In genomic region chr1:119457993-119458605, GRCm38 (mm10) we compare ENCODE assay signal across 8 mouse cellular contexts. TPM values are rescaled to one million over a fixed set of nuclear protein-coding genes. Genes with fewer than 3 reads are reported as not detected.
DNase-seq lines count a peak whose midpoint lies in the region; ATAC-seq lines count a peak whose summit lies in the region.

No protein-coding gene starts in this region.

- peak; percentile 60 for ATAC-seq in forebrain, embryonic 13.5 days

- WGBS in forebrain, embryonic 13.5 days: 12% methylated on average over 10 of the region's 10 CpGs

- H3K27me3 ChIP-seq in forebrain, embryonic 13.5 days: no peaks in the 10 kb centered on the region

- peaks cover 25% of the 10 kb centered on the region for H3K4me1 ChIP-seq in forebrain, embryonic 13.5 days

- H3K4me3 ChIP-seq in forebrain, embryonic 13.5 days: no peak overlapping the region

- H3K9ac ChIP-seq in forebrain, embryonic 13.5 days: no peak overlapping the region; the same call in 1 of the 2 replicates

- no peak overlapping the region for H3K27ac ChIP-seq in forebrain, embryonic 13.5 days

- no peak overlapping the region for H3K4me2 ChIP-seq in forebrain, embryonic 13.5 days

- H3K9me3 ChIP-seq in forebrain, embryonic 13.5 days (replicated peaks): no peaks in the 10 kb centered on the region

- intact Hi-C loops in heart, postnatal 25 days (cut with DNase I): loop anchor here (5.0 to 10.0 kb wide), 3 partner anchors 89 to 437 kb away; no protein-coding TSS in a partner anchor
- intact Hi-C loops in heart, postnatal 14 days (cut with DNase I): loop anchor here (1.0 to 10.0 kb wide), 4 partner anchors 89 to 554 kb away; no protein-coding TSS in a partner anchor

- DNase-seq in heart, adult 11 months: peak; percentile 92
- no peak for DNase-seq in heart, postnatal 25 days (ENCODE audit: low spot score)
- DNase-seq in brain, embryonic 18.5 days (ENCODE audit: low read depth, low spot score): peak; percentile 59
- peak; percentile 53 to 77 for DNase-seq in heart, postnatal 14 days
- DNase-seq in layer of hippocampus, adult 9-10 months (ENCODE audit: low spot score): peak; percentile 63
- DNase-seq in lung, postnatal 4 days: peak; percentile 65 to 77
- peak; percentile 77 to 84 for DNase-seq in right cerebral cortex, adult 2 months (ENCODE audit: low spot score in 2 of 2)

- H3K36me3 ChIP-seq in forebrain, embryonic 13.5 days (ENCODE audit: poor library complexity, severe bottlenecking): no peaks in the 10 kb centered on the region

RNA-seq across cellular contexts. Expression of gene Inhbb, which starts 36.1 kb away (rescaled TPM):
- 1 to 10 TPM in 1 of 2 experiments, under 1 TPM in 1; 0.99 to 1.9 TPM for total RNA-seq in heart, postnatal 25 days (2021)
- 4.1 and 4.6 TPM in 2 replicates for polyA plus RNA-seq in forebrain, embryonic 13.5 days (2015; fragmentation: Nextera tagmentation; extraction: Ambion mirVana)
- total RNA-seq in heart, postnatal 14 days (2021): 1 to 10 TPM; 1.0 to 1.6 TPM

RNA-seq across cellular contexts. Expression of gene Ralb, which starts 46.5 kb away (rescaled TPM):
- 10 to 100 TPM; 31.3 to 33.6 TPM for total RNA-seq in heart, postnatal 25 days (2021)
- polyA plus RNA-seq in forebrain, embryonic 13.5 days (2015; fragmentation: Nextera tagmentation; extraction: Ambion mirVana): 51.0 and 52.5 TPM in 2 replicates
- total RNA-seq in heart, postnatal 14 days (2021): 10 to 100 TPM; 36.7 to 39.6 TPM
